In genomic region chr4:152700217-152700616, GRCm38 (mm10) we compare ENCODE assay signal across 12 mouse cellular contexts.
DNase-seq lines count a peak whose midpoint lies in the region; ATAC-seq and TF ChIP-seq lines count a peak whose summit lies in the region.
"Had no signal": no experiment of that assay in that cellular context is flagged by ENCODE, and none has a peak within 500 bp of the region (broad histone marks: within the 10 kb centered on the region; RNA-seq: fewer than 3 reads in every experiment).

No protein-coding gene starts in this region.

- intact Hi-C loops in left cerebral cortex, adult 2 months (cut with DNase I): no loop called here
- intact Hi-C loops in left cerebral cortex, postnatal 10 days (cut with DNase I): no loop called here

- no peaks in the 10 kb centered on the region for H3K27me3 ChIP-seq in forebrain, postnatal 0 days (ENCODE audit: insufficient read depth, low read length)
- peaks cover 6% of the 10 kb centered on the region; the same call in 1 of the 2 replicates for H3K27me3 ChIP-seq in forebrain, embryonic 10.5 days (ENCODE audit: poor library complexity, severe bottlenecking)
- H3K27me3 ChIP-seq: embryonic facial prominence, embryonic 12.5 days had no signal

- no peaks in the 10 kb centered on the region; the same call in 1 of the 2 replicates for H3K4me1 ChIP-seq in forebrain, postnatal 0 days (ENCODE audit: insufficient read depth)
- H3K4me1 ChIP-seq in forebrain, embryonic 10.5 days: peaks cover 24% of the 10 kb centered on the region
- H3K4me1 ChIP-seq: embryonic facial prominence, embryonic 12.5 days had no signal

- WGBS in forebrain, postnatal 0 days: 81% methylated on average over 7 of the region's 7 CpGs
- 77% methylated on average over 7 of the region's 7 CpGs for WGBS in forebrain, embryonic 10.5 days

- DNase-seq in forebrain, postnatal 0 days: no peak
- DNase-seq in forebrain, embryonic 10.5 days (ENCODE audit: extremely low spot score, low spot score): no peak
- no peak for DNase-seq in left cerebral cortex, adult 2 months (ENCODE audit: extremely low spot score in 1 of 2, low spot score in 2 of 2)
- DNase-seq in left cerebral cortex, postnatal 10 days (ENCODE audit: extremely low spot score in 1 of 2, low spot score in 2 of 2): no peak
- peak; percentile 41 for DNase-seq in thymus, postnatal 4 days
- DNase-seq in thymus, postnatal 0 days (ENCODE audit: low spot score): no peak
- DNase-seq in testis, postnatal 14 days (ENCODE audit: low spot score): peak; percentile 26
- DNase-seq in lung, postnatal 25 days (ENCODE audit: low spot score): no peak
- DNase-seq: lung, postnatal 36 days had no signal

- peak; percentile 57 for TF ChIP-seq CTCF in forebrain, postnatal 0 days (IDR thresholded peaks at IDR 0.05; ENCODE audit: low read depth)
- TF ChIP-seq CTCF in left cerebral cortex, adult 2 months (IDR thresholded peaks at IDR 0.05): peak; percentile 47

- no peak for ATAC-seq in forebrain, postnatal 0 days
- ATAC-seq: forebrain, embryonic 16.5 days had no signal

- H3K4me3 ChIP-seq in forebrain, postnatal 0 days (ENCODE audit: low read depth, low read length): no peak overlapping the region
- H3K4me3 ChIP-seq in forebrain, embryonic 10.5 days: no peak overlapping the region
- H3K4me3 ChIP-seq in left cerebral cortex, adult 2 months: no peak overlapping the region
- H3K4me3 ChIP-seq: embryonic facial prominence, embryonic 12.5 days had no signal

- H3K9me3 ChIP-seq in forebrain, postnatal 0 days (ENCODE audit: low read length): no peaks in the 10 kb centered on the region
- peaks cover 7% of the 10 kb centered on the region; the same call in 1 of the 2 replicates for H3K9me3 ChIP-seq in forebrain, embryonic 10.5 days
- H3K9me3 ChIP-seq: embryonic facial prominence, embryonic 12.5 days had no signal

- no peak overlapping the region for H3K4me2 ChIP-seq in forebrain, postnatal 0 days (ENCODE audit: low read depth)
- H3K4me2 ChIP-seq: embryonic facial prominence, embryonic 12.5 days; heart, embryonic 11.5 days had no signal

- no peak overlapping the region for H3K27ac ChIP-seq in forebrain, postnatal 0 days (ENCODE audit: low read depth, low read length)
- no peak overlapping the region for H3K27ac ChIP-seq in forebrain, embryonic 10.5 days
- H3K27ac ChIP-seq in left cerebral cortex, adult 2 months: no peak overlapping the region
- H3K27ac ChIP-seq: embryonic facial prominence, embryonic 12.5 days had no signal

- H3K36me3 ChIP-seq in forebrain, postnatal 0 days (ENCODE audit: insufficient read depth): no peaks in the 10 kb centered on the region
- H3K36me3 ChIP-seq in forebrain, embryonic 10.5 days (replicated peaks): no peaks in the 10 kb centered on the region
- H3K36me3 ChIP-seq: embryonic facial prominence, embryonic 12.5 days had no signal

- H3K9ac ChIP-seq in forebrain, postnatal 0 days: no peak overlapping the region
- H3K9ac ChIP-seq: embryonic facial prominence, embryonic 12.5 days had no signal

Comparison
In these comparisons a context has a peak if more than half of its experiments do, and no peak if none do; other contexts are left out.
1. DNase-seq: peak in thymus, postnatal 4 days (single experiment) and testis, postnatal 14 days (single experiment); none in forebrain, postnatal 0 days (single experiment), forebrain, embryonic 10.5 days (single experiment), left cerebral cortex, adult 2 months (0 of 2), left cerebral cortex, postnatal 10 days (0 of 2), thymus, postnatal 0 days (single experiment) and lung, postnatal 25 days (single experiment).